Mouse (Mus musculus): Measurements from ENCODE around the gene Tmbim6.

GRCm38 (mm10) chr15:99431504-99431903 lies 38.8 kb downstream of the Tmbim6 start:
- no peak for TF ChIP-seq CTCF (IDR thresholded peaks at IDR 0.05; ENCODE audit: borderline replicate concordance, insufficient read depth, low read depth, low read length)
- TF ChIP-seq POLR2A (IDR thresholded peaks at IDR 0.05; ENCODE audit: borderline replicate concordance, insufficient read depth, low read length): no peak

Measured in cerebellum, adult 2 months (tissue).